Mouse (Mus musculus): ENCODE measurements at regions not wholly inside any gene's neighbourhood (a gene's known extent, or its start where the extent isn't known, plus 50 kb on each side); places are given as distances from the start of the nearest gene placed in this dataset.
A peak's percentile ranks its signal among the peaks of the same experiment; 100 is the strongest.

- ATAC-seq (no peak), DNase-seq (ENCODE audit: low spot score) (peak; percentile 33)
- H3K36me3 ChIP-seq (ENCODE audit: control insufficient read depth, insufficient read depth, low read length), result no peaks in the 10 kb centered on the region
- no peak overlapping the region for H3K9ac ChIP-seq (ENCODE audit: low read length)
- 69% methylated on average over 7 of the region's 7 CpGs for WGBS
- no peak overlapping the region for H3K4me2 ChIP-seq (ENCODE audit: low read length)
- no peaks in the 10 kb centered on the region for H3K27me3 ChIP-seq (replicated peaks; ENCODE audit: control insufficient read depth, insufficient read depth, low read length)
- no peak overlapping the region for H3K4me3 ChIP-seq (ENCODE audit: low read depth, low read length)
- H3K4me1 ChIP-seq (ENCODE audit: control insufficient read depth, insufficient read depth, low read length), result no peaks in the 10 kb centered on the region
- H3K27ac ChIP-seq (ENCODE audit: low read depth, low read length), result no peak overlapping the region
- no peaks in the 10 kb centered on the region for H3K9me3 ChIP-seq (replicated peaks; ENCODE audit: control insufficient read depth, low read length)
These were observed 838.6 kb downstream of the Ntrk3 start for GRCm38 (mm10) chr7:77899231-77899630.

- H3K27ac ChIP-seq (ENCODE audit: low read depth, low read length), result no peak overlapping the region
- no peak for DNase-seq (ENCODE audit: low spot score)
- no peak for ATAC-seq
- H3K9me3 ChIP-seq (replicated peaks; ENCODE audit: control insufficient read depth, low read length), result no peaks in the 10 kb centered on the region
- no peaks in the 10 kb centered on the region for H3K27me3 ChIP-seq (replicated peaks; ENCODE audit: control insufficient read depth, insufficient read depth, low read length)
- H3K4me1 ChIP-seq (ENCODE audit: control insufficient read depth, insufficient read depth, low read length), result no peaks in the 10 kb centered on the region
- H3K9ac ChIP-seq (ENCODE audit: low read length), result no peak overlapping the region
- no peaks in the 10 kb centered on the region for H3K36me3 ChIP-seq (ENCODE audit: control insufficient read depth, insufficient read depth, low read length)
- H3K4me2 ChIP-seq (ENCODE audit: low read length), result no peak overlapping the region
- no peak overlapping the region for H3K4me3 ChIP-seq (ENCODE audit: low read depth, low read length)
- WGBS, result 80% methylated on average over 2 of the region's 2 CpGs
These were observed 849.3 kb downstream of the Ntrk3 start for GRCm38 (mm10) chr7:77888543-77888942.

- Histone ChIP-seq H3K27me3 (replicated peaks; ENCODE audit: control insufficient read depth, insufficient read depth, low read length) (no peaks in the 10 kb centered on the region), H3K4me1 (ENCODE audit: control insufficient read depth, insufficient read depth, low read length) (no peaks in the 10 kb centered on the region)
These were observed 855.0 kb downstream of the Ntrk3 start for GRCm38 (mm10) chr7:77882605-77883354.

GRCm38 (mm10) chr7:77867518-77867917, 870.3 kb downstream of the Ntrk3 start:
- H3K36me3 ChIP-seq (ENCODE audit: control insufficient read depth, insufficient read depth, low read length), result no peaks in the 10 kb centered on the region
- WGBS, result 18% methylated on average over 4 of the region's 4 CpGs
- H3K27me3 ChIP-seq (replicated peaks; ENCODE audit: control insufficient read depth, insufficient read depth, low read length), result no peaks in the 10 kb centered on the region
- H3K27ac ChIP-seq (ENCODE audit: low read depth, low read length), result no peak overlapping the region
- H3K4me1 ChIP-seq (ENCODE audit: control insufficient read depth, insufficient read depth, low read length), result peaks cover 7% of the 10 kb centered on the region; the same call in 1 of the 2 replicates
- no peak overlapping the region for H3K4me2 ChIP-seq (ENCODE audit: low read length)
- H3K9ac ChIP-seq (ENCODE audit: low read length), result no peak overlapping the region
- H3K4me3 ChIP-seq (ENCODE audit: low read depth, low read length), result no peak overlapping the region
- ATAC-seq, result peak; percentile 32; the same call in 1 of the 2 replicates
- DNase-seq (ENCODE audit: low spot score), result peak; percentile 53
- H3K9me3 ChIP-seq (replicated peaks; ENCODE audit: control insufficient read depth, low read length), result no peaks in the 10 kb centered on the region

More at GRCm38 (mm10) chr7:77882605-77883354, 855.0 kb downstream of the Ntrk3 start:
- Histone ChIP-seq H3K27ac (ENCODE audit: low read depth, low read length) (no peak overlapping the region), H3K9ac (ENCODE audit: low read length) (no peak overlapping the region), H3K4me3 (ENCODE audit: low read depth, low read length) (no peak overlapping the region), H3K36me3 (ENCODE audit: control insufficient read depth, insufficient read depth, low read length) (no peaks in the 10 kb centered on the region), H3K9me3 (replicated peaks; ENCODE audit: control insufficient read depth, low read length) (no peaks in the 10 kb centered on the region), H3K4me2 (ENCODE audit: low read length) (no peak overlapping the region)
- 71% methylated on average over 5 of the region's 5 CpGs for WGBS
- peak; percentile 33 for DNase-seq (ENCODE audit: low spot score)
- peak; percentile 52; the same call in 1 of the 2 replicates for ATAC-seq

- DNase-seq (ENCODE audit: low spot score), result no peak
- H3K9ac ChIP-seq (ENCODE audit: low read length), result no peak overlapping the region
- H3K27ac ChIP-seq (ENCODE audit: low read depth, low read length), result no peak overlapping the region
- H3K27me3 ChIP-seq (replicated peaks; ENCODE audit: control insufficient read depth, insufficient read depth, low read length), result no peaks in the 10 kb centered on the region
- no peak overlapping the region for H3K4me3 ChIP-seq (ENCODE audit: low read depth, low read length)
- WGBS, result 88% methylated on average over 8 of the region's 8 CpGs
- H3K4me1 ChIP-seq (ENCODE audit: control insufficient read depth, insufficient read depth, low read length), result no peaks in the 10 kb centered on the region
- ATAC-seq, result no peak
- no peak overlapping the region for H3K4me2 ChIP-seq (ENCODE audit: low read length)
- H3K36me3 ChIP-seq (ENCODE audit: control insufficient read depth, insufficient read depth, low read length), result no peaks in the 10 kb centered on the region
- no peaks in the 10 kb centered on the region for H3K9me3 ChIP-seq (replicated peaks; ENCODE audit: control insufficient read depth, low read length)
These were observed 876.0 kb downstream of the Ntrk3 start for GRCm38 (mm10) chr7:77861841-77862240.

GRCm38 (mm10) chr7:77858436-77858835, 879.4 kb downstream of the Ntrk3 start:
- no peaks in the 10 kb centered on the region for H3K27me3 ChIP-seq (replicated peaks; ENCODE audit: control insufficient read depth, insufficient read depth, low read length)

GRCm38 (mm10) chr7:77857979-77858378, 879.8 kb downstream of the Ntrk3 start:
- no peaks in the 10 kb centered on the region for H3K27me3 ChIP-seq (replicated peaks; ENCODE audit: control insufficient read depth, insufficient read depth, low read length)
- 81% methylated on average over 5 of the region's 5 CpGs for WGBS
- no peak overlapping the region for H3K27ac ChIP-seq (ENCODE audit: low read depth, low read length)
- no peaks in the 10 kb centered on the region for H3K36me3 ChIP-seq (ENCODE audit: control insufficient read depth, insufficient read depth, low read length)
- no peak overlapping the region for H3K9ac ChIP-seq (ENCODE audit: low read length)
- ATAC-seq (no peak), DNase-seq (ENCODE audit: low spot score) (no peak)
- H3K4me1 ChIP-seq (ENCODE audit: control insufficient read depth, insufficient read depth, low read length), result peaks cover 7% of the 10 kb centered on the region
- H3K4me2 ChIP-seq (ENCODE audit: low read length), result no peak overlapping the region
- H3K4me3 ChIP-seq (ENCODE audit: low read depth, low read length), result no peak overlapping the region
- H3K9me3 ChIP-seq (replicated peaks; ENCODE audit: control insufficient read depth, low read length), result no peaks in the 10 kb centered on the region

More at GRCm38 (mm10) chr7:77858436-77858835, 879.4 kb downstream of the Ntrk3 start:
- ATAC-seq (no peak), DNase-seq (ENCODE audit: low spot score) (no peak)
- Histone ChIP-seq H3K4me2 (ENCODE audit: low read length) (no peak overlapping the region), H3K36me3 (ENCODE audit: control insufficient read depth, insufficient read depth, low read length) (no peaks in the 10 kb centered on the region), H3K9me3 (replicated peaks; ENCODE audit: control insufficient read depth, low read length) (no peaks in the 10 kb centered on the region), H3K4me1 (ENCODE audit: control insufficient read depth, insufficient read depth, low read length) (peaks cover 7% of the 10 kb centered on the region), H3K9ac (ENCODE audit: low read length) (no peak overlapping the region), H3K4me3 (ENCODE audit: low read depth, low read length) (no peak overlapping the region), H3K27ac (ENCODE audit: low read depth, low read length) (no peak overlapping the region)
- 90% methylated on average over 4 of the region's 4 CpGs for WGBS

- Histone ChIP-seq H3K4me2 (ENCODE audit: low read length) (no peak overlapping the region), H3K4me3 (ENCODE audit: low read depth, low read length) (no peak overlapping the region), H3K36me3 (ENCODE audit: control insufficient read depth, insufficient read depth, low read length) (no peaks in the 10 kb centered on the region), H3K4me1 (ENCODE audit: control insufficient read depth, insufficient read depth, low read length) (peaks cover 7% of the 10 kb centered on the region), H3K27me3 (replicated peaks; ENCODE audit: control insufficient read depth, insufficient read depth, low read length) (no peaks in the 10 kb centered on the region), H3K9me3 (replicated peaks; ENCODE audit: control insufficient read depth, low read length) (no peaks in the 10 kb centered on the region), H3K9ac (ENCODE audit: low read length) (no peak overlapping the region), H3K27ac (ENCODE audit: low read depth, low read length) (no peak overlapping the region)
- WGBS, result 52% methylated on average over 6 of the region's 6 CpGs
- ATAC-seq (peak; percentile 81), DNase-seq (ENCODE audit: low spot score) (peak; percentile 52)
These were observed 882.1 kb downstream of the Ntrk3 start for GRCm38 (mm10) chr7:77855653-77856239.

GRCm38 (mm10) chr7:77855077-77855476, 882.7 kb downstream of the Ntrk3 start:
- Histone ChIP-seq H3K36me3 (ENCODE audit: control insufficient read depth, insufficient read depth, low read length) (no peaks in the 10 kb centered on the region), H3K4me1 (ENCODE audit: control insufficient read depth, insufficient read depth, low read length) (peaks cover 7% of the 10 kb centered on the region), H3K4me3 (ENCODE audit: low read depth, low read length) (no peak overlapping the region), H3K4me2 (ENCODE audit: low read length) (no peak overlapping the region), H3K9me3 (replicated peaks; ENCODE audit: control insufficient read depth, low read length) (no peaks in the 10 kb centered on the region), H3K9ac (ENCODE audit: low read length) (no peak overlapping the region), H3K27ac (ENCODE audit: low read depth, low read length) (no peak overlapping the region), H3K27me3 (replicated peaks; ENCODE audit: control insufficient read depth, insufficient read depth, low read length) (no peaks in the 10 kb centered on the region)
- 46% methylated on average over 2 of the region's 2 CpGs for WGBS
- DNase-seq (ENCODE audit: low spot score) (peak; percentile 68), ATAC-seq (peak; percentile 72)
